Mouse (Mus musculus): ENCODE data around the gene Jup.
"Not testable (repeated sequence)": the region's sequence is repeated elsewhere in the genome, so short reads cannot be mapped to it uniquely, and the experiment has no call there.

The Jup gene

GRCm38 (mm10) chr11:100355972-100356818 is 41.4 kb downstream of the Jup start, which contains the start of gene Hap1:
Gene Hap1 (minus strand): TSS chr11:100356128.
- DNase-seq: peak; percentile 75

GRCm38 (mm10) chr11:100355151-100355951 is 42.2 kb downstream of the Jup start:
- DNase-seq: peak; percentile 75

GRCm38 (mm10) chr11:100352076-100352857 is 45.3 kb downstream of the Jup start:
- peak; percentile 63 for DNase-seq

GRCm38 (mm10) chr11:100344269-100344668 is 53.3 kb downstream of the Jup start:
- no peak for DNase-seq

GRCm38 (mm10) chr11:100335731-100336130 is 61.8 kb downstream of the Jup start:
- DNase-seq: no peak

GRCm38 (mm10) chr11:100333944-100334457 is 63.6 kb downstream of the Jup start, which contains the start of gene Gast:
Gene Gast (plus strand): TSS chr11:100334407.
- no peak for DNase-seq

- DNase-seq: no peak
Observed at GRCm38 (mm10) chr11:100332766-100333515, 64.6 kb downstream of the Jup start.

GRCm38 (mm10) chr11:100330816-100331375 is 66.7 kb downstream of the Jup start:
- not testable (repeated sequence) for DNase-seq

- DNase-seq: no peak
Observed at GRCm38 (mm10) chr11:100330235-100330634, 67.3 kb downstream of the Jup start.

- no peak for DNase-seq
Observed at GRCm38 (mm10) chr11:100327761-100328160, 69.8 kb downstream of the Jup start.

GRCm38 (mm10) chr11:100327316-100327715 is 70.2 kb downstream of the Jup start:
- DNase-seq: no peak

- DNase-seq: no peak
Observed at GRCm38 (mm10) chr11:100325062-100325629, 72.4 kb downstream of the Jup start.

- peak; percentile 80 for DNase-seq
Observed at GRCm38 (mm10) chr11:100323578-100323977, 74.0 kb downstream of the Jup start.

- DNase-seq: no peak
Observed at GRCm38 (mm10) chr11:100322591-100323258, 74.8 kb downstream of the Jup start.

GRCm38 (mm10) chr11:100321479-100322305 is 75.9 kb downstream of the Jup start:
- DNase-seq: not testable (repeated sequence)

GRCm38 (mm10) chr11:100320701-100321410 is 76.7 kb downstream of the Jup start:
- not testable (repeated sequence) for DNase-seq

GRCm38 (mm10) chr11:100320172-100320630 is 77.4 kb downstream of the Jup start:
- peak; percentile 95 for DNase-seq

GRCm38 (mm10) chr11:100319492-100320171 is 77.9 kb downstream of the Jup start, which contains the start of gene Eif1:
Gene Eif1 (plus strand): TSS chr11:100319885.
- peak; percentile 100 for DNase-seq
